Mouse (Mus musculus): ENCODE measurements around the gene Zfp948.

- peak; percentile 44 for TF ChIP-seq POLR2A (IDR thresholded peaks at IDR 0.05; ENCODE audit: insufficient read length, low read depth)
- no peak for TF ChIP-seq SRF (IDR thresholded peaks at IDR 0.05; ENCODE audit: control insufficient read depth, insufficient read length, low read depth)
- TF ChIP-seq MAX (IDR thresholded peaks at IDR 0.05; ENCODE audit: low read depth), result no peak
- TF ChIP-seq CEBPB (IDR thresholded peaks at IDR 0.05; ENCODE audit: insufficient read depth, poor library complexity, severe bottlenecking), result no peak
- no peak for TF ChIP-seq REST (IDR thresholded peaks at IDR 0.05; ENCODE audit: insufficient read depth, insufficient read length)
- no peak for TF ChIP-seq USF1 (IDR thresholded peaks at IDR 0.05; ENCODE audit: low read depth)
- no peak for TF ChIP-seq MYOG (IDR thresholded peaks at IDR 0.05; ENCODE audit: control insufficient read depth in 1 of 3, insufficient read depth in 1 of 3, insufficient read length in 2 of 3, low read depth in 2 of 3)
- peak; percentile 42 for TF ChIP-seq POLR2AphosphoS2 (IDR thresholded peaks at IDR 0.05; ENCODE audit: insufficient read length, low read depth)
- TF ChIP-seq MYOD1 (IDR thresholded peaks at IDR 0.05; ENCODE audit: control insufficient read depth in 1 of 3, insufficient read length in 2 of 3, low read depth in 2 of 3), result no peak
- no peak for TF ChIP-seq E2F4 (IDR thresholded peaks at IDR 0.05; ENCODE audit: insufficient read depth)
- no peak for TF ChIP-seq TCF12 (IDR thresholded peaks at IDR 0.05; ENCODE audit: insufficient read depth, poor library complexity, severe bottlenecking)
Observed at GRCm38 (mm10) chr17:21532101-21532951, 34.5 kb upstream of the Zfp948 start.

All from myocyte (in vitro differentiated cells).